Mouse (Mus musculus): Measurements from ENCODE around the gene Hlcs.

The Hlcs gene

DNA sequence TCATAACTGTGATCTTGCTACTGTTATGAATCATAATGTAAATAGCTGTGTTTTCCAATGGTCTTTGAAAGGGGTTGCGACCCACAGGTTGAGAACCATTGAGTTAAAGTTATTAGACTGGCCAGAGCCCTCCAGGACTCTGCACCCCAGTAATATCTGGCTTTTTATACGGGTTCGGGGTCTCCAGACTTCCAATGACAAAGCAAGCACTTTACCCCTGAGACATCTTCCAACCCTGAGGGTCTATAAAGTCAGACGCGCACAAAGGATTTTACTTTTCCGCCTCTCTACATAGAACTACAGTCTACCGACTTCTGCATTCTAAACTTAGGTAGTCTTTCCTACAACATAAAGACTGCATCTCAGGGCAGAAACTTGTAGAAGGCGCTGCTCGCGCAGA is 63.7 kb downstream of the Hlcs start:
- in situ Hi-C loops (cut with MboI, MseI), result no loop called here

DNA sequence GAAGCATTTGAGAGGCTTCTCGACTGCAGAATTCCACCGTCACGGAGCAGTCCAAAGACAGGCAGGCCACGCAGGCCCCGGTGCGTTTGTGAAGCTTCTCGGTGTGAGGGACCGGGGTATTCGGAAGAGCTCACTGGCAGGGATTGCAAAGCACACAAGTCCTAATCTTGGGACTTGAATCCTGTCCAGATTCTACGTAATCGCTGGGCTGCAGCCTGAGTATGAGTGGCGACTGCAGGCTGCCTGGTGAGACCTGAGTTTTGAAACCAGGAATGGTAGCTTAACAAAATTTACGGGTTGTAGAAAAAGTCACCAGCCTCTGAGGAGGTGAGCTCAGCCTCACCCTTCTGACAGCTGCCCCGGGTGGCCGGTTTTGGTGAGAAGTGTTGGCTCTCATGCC is 64.7 kb downstream of the Hlcs start:
- in situ Hi-C loops (cut with MboI, MseI), result no loop called here

DNA sequence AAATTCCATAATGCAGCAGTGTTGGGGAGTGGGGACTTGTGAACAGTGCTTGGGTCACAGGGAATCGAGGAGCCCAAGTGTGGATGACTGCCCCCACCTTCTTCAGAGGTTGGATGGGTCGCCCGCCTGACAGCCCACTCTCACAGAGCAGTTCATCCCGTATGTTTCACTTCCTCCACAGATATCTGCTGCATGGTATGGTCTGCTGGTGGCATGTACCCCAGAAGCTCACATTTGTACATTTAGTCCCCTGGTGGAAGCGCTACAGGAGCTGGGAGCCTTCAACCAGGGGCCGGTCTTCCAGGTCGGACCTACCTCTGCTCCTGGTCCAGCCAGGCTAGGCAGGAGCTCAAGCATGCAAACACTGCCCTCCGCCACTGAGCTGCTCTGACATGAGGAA is 66.4 kb downstream of the Hlcs start:
- in situ Hi-C loops (cut with MboI, MseI), result no loop called here

DNA sequence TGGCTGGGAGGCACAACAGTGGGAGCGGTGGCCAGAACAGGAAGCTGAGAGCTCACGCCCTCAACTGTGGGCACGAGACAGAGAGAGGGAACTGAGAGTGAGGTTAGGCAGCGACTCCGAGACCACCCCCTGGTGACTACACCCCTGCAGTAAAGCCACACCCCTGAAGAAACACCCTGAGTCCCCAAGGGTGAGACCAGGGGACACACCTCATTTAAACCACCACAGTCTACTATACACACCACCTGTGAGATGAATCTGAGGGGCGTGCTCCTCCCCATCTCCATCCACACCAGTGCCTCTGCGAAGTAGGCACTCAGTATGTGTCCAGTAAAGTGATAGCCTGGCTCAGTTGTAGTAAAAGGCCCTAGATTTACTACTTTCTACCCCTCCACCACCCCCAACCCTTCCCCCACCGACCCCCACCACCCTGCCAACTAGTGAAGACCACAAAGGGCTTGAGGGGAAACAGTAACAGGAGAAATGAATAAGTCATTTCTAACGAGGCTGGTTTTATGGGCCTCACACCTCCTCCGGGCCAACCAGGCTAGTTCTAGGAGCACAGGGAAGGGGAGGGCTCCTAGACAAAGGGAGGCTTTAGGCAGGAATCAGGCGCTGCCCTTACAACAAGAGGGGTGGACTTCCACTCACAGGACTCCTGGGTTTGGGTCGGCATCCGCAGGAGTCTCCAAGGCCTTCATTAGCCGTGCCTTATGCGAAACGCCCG is 67.2 kb downstream of the Hlcs start:
- in situ Hi-C loops (cut with MboI, MseI), result no loop called here

DNA sequence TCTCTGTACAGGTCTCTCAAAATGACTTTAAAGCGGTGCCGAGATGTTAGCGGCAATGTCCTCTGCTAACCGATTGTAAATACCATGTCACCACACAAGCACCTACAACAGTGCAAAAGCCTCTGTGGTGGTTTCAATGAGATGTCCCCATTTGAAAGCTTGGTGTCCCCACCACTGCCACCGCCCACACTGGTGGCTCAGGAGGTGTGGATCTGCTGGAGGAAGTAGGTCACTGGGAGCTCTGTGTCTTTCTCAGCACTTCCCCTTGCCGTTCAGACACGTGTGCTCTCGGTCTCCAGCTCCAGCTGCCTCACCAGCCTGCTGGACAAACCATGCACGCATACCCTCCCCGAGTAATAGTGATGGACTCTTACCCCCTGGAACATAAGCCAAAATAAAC is 72.2 kb downstream of the Hlcs start:
- in situ Hi-C loops (cut with MboI, MseI), result no loop called here

DNA sequence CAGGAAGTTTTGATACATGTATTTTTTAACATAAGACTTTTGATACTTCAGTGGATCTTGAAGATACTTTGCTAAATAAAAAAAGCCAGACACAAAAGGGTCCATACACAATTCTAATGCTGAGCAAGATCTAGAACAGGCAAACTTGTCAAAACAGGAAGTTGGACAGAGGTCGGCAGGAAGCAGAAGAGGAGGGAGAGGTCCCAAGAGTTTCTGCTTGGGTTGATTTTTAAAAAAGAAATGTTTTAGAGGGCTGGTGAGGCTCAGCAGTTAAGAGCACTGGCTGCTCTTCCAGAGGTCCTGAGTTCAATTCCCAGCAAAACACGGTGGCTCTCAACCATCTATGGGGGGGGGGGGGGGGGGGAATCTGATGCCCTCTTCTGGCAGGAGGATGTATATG is 73.2 kb downstream of the Hlcs start:
- in situ Hi-C loops (cut with MboI, MseI), result no loop called here

DNA sequence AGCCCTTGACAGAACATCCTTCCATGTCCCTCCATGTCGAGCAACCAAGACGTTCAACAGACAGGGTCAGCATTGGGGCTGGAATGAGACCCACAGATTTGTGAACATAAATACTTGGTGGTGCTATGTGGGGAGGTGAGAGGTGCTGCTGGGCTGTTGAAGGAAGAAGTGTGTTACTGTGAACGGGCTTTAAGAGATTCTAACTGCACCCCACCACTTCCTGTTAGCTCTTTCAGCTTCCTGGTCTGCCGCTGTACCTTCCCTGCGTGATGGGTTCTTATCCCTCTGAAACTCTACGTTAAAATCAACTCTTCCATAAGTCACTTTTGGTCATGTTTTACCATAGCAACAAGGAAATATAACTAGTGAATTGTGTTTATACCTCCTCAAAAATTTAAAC is 73.8 kb downstream of the Hlcs start:
- in situ Hi-C loops (cut with MboI, MseI), result no loop called here

DNA sequence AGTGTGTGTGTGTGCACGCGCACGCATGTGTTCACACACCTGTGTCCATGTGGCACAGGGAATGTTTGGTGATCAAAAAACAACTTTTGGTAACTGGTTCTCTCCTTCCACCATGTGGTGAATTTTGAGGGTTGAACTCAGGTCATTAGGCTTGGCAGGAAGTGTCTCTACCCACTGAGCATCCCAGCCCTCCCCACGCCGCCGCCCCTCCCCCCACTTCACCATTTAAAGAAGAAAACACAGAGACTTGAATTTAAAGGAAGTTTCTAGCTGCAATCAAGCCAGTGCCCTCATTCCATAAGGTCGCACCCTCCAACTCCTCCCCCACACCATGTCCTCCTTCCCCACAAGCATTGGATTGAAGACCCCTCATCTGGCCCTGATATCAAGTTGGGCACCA is 74.2 kb downstream of the Hlcs start:
- in situ Hi-C loops (cut with MboI, MseI), result no loop called here

DNA sequence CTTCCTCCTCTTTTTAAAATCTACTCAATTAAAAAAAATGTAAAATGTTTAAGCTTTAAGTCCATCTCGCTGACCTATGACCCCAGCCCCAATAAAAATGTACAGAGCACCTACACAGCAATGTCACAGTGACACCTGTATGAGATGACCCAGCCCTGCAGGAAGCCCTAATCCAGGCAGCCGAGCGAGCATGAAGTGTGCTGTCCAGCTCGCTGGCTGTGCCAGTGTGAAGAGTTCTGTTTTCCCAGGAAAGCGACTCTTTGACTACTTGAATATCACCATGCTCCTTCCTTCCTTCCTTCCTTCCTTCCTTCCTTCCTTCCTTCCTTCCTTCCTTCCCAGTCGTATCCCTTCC is 76.3 kb downstream of the Hlcs start:
- in situ Hi-C loops (cut with MboI, MseI), result no loop called here

DNA sequence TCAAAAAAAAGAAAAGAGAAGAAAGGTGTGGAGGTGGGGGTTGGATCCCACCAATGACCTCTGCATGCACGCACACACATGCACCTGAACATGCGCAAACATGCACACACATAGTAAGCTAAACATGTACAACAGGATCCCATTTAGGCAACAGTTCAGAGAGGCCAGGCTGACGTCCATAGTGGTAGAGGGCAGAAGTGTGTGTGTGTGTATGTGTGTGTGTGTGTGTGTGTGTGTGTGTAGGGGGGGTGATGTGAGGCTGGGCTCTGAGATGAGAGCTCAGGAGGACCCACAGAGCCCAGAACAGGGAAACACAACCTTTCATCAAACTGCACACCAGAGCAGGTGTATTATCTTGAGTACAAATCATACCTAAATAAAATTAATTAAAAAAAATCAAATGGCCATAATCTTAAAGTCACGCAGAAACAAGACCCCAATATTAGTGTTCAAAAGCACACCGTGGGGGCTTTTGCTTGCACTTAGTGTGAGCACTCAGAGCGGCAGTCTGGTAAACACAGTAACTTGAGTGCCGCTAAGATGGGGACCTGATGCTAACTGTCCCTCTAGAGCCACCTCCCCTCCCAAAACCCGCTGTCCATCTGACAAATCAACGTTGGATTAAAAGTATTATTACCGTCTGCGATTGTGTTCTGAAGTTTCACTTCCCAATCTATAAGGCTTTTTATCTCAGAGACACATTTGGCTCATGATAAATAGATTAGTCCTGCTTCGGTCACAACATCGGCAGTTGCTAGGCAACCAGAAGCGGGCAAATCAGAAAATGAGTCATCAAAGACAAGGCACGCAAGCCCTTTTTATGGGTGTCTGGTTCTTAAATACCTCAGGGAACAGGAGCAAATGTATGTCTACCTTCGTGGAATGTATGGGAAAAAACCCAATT is 76.9 kb downstream of the Hlcs start:
- in situ Hi-C loops (cut with MboI, MseI), result no loop called here

DNA sequence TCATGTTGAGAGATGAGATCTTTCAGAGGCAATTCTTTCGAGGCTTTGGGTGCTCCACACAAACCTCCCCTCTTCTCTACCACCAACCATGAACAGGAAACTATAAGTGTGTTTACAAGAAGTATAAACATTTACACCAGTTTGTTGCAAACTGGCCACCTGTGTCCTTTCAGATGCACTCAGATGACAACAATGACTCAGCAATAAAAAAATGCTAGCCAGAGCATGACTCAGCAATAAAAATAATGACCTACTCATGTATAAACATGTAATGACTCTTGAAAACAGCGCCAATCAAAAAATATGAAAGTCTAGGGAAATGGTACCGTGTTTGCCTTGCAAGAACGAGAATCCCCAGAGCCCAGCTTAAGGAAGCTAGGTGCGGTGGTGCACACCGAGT is 77.7 kb downstream of the Hlcs start:
- in situ Hi-C loops (cut with MboI, MseI), result no loop called here

DNA sequence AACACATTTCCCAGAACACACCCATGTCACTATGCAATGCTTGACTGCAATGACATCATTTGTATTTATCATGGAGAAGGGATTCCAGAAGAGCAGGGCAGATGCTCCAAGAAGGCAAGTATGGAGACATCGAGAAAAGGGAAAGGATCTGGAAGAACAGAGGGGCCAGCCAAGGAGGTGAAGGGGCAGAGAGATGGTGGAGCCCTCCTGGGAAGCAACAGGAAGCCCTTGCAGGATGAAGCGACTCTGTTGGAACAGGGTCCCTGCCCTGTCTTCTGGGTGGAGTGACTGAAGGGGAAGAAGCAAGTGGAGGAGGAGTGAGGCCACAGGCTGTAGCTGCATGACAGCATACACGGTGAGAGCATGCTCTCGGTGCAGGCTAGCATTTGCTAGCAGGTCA is 79.2 kb downstream of the Hlcs start:
- in situ Hi-C loops (cut with MboI, MseI), result no loop called here

DNA sequence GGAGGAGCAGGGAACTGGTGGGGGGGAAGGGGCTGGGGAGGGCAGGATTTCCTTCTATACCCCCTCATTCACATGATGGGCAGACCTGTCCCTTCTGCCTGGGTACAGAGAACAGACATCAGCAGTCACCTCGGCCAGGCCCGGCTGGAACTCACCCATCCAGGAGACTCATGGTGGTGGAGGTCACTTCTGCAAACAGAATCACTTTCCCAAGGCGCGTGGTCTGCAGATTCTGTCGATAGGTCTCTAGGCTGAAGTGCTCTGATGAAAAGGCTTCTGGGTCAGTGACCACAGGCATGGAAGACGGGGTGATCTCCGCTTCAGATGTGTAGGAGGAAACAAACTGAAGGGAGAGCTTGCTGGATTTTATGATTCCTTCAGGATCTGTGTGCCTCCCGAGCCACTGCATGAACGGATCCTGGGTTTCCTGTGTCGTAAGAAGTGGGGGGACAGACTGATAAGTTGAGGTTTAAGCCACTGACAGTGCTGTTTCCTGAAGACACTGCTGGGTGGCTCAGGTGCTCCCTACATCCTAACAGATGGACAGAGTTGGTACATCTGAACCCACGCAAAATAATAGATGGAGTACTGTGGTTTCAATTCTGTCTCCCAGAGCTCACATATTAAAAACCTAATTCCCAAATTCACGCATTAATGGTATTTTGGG is 82.3 kb downstream of the Hlcs start:
- in situ Hi-C loops (cut with MboI, MseI), result no loop called here

DNA sequence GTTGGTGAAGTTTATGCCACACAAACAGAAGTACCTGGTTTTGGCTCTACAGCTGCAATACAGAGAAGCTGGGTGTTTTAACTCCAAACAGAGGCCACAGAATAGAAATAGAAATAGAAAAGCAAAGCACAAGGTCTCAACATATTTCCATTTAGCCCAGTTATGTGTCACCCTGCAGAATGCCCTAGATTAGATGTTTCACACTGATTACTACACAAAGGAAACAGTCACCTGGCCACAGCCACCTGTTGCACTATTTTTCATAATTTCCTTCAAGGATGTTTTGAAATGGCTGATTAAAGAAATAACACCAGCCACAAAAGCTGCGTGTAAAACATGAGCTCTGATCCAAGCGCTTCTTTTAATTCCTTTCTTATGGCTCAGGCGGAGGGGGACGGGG is 82.9 kb downstream of the Hlcs start:
- in situ Hi-C loops (cut with MboI, MseI), result no loop called here

DNA sequence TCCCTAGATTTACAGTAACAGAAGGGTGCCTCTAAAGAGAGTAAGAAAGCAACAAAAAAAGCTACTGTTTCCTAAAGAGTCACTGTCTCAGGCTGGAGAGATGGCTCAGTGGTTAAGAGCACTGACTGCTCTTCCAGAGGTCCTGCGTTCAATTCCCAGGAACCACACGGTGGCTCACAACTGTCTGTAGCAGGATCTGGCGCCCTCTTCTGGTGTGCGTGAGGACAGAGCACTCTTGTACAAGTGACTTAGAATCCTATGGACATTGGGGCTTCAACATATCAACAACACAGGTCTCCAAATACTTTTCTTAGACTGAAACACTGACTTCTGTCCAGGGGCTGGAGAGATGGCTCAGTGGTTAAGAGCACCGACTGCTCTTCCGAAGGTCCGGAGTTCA is 83.5 kb downstream of the Hlcs start:
- in situ Hi-C loops (cut with MboI, MseI), result no loop called here

DNA sequence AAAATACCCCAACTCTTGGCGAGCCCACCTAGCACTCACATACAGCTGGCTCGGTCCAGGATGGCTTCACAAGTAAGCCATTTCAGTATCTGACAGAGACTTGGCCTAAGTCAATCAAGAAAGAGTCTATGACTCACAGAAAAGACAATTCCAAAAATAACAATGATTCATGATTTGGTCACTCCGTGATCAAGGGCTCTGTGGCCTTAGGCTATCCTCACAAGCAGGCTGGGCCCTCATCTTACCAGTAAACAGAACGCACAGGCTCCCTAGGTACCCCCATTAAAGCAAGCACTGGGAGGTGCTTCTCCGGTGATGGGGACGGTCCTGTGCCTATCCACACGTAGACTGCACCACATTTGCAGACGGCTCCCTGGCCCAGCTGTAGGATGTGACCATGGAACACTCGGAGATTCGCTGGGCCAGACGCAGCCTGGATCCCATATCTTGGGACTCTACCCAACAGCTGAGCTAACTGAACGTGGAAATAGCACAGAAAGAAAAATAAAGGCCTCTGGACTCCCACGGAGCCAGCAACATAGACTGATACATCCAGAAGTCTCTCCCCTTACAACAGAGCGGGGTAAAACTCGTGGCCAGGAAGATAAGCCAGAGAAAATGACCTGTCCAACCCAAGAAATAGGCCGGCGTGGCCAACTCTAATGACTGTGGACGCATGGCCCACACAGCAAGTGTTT is 84.4 kb downstream of the Hlcs start:
- in situ Hi-C loops (cut with MboI, MseI), result no loop called here

DNA sequence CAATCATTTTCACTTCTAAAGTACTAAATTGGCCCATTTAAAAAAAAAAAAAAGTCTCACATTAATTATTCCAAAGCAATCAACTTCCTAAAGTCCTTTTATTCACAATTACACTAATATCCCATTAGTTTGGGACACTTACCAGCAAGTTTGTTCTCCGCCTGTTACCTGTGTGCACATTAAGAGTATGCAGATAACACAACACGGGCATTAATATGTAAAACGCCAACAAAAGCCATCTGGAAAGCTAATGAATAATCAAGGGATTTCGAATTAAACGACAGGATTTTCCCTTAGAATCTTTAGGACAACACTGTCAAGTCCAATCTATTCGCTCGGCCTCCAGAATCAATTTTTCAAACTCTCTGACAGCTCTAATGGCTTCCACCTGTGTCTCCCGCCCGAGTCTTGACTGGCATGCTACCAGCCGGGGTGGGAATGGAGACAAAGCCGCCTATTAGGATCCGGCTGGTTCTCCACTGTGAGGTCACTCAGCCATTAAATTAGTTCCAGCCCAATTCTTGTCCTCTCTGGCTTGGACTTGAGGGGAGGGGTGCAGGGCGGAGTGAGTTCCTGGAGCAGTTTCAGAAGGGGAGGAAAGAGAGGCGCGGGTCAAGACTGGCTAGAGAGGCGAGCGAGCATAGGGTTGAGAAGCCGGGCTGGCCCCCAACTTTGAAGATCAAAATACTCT is 85.9 kb downstream of the Hlcs start:
- in situ Hi-C loops (cut with MboI, MseI), result no loop called here

DNA sequence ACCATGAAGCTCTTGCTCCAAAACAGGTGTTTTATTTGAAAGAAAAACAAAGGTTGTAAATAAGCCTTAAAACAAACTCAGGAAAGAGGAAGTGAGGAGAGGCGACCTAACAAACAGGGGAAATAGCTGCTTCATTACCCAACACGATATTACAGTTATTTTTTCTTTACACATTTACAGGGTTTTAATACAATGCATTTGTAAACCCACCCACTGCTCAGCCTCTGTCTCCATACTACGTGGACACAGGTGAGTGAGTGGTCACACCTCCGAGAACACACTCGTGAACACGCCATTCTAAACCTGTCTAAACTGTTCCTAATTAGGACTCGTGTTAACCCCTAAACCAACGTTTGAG is 90.0 kb downstream of the Hlcs start:
- in situ Hi-C loops (cut with MboI, MseI), result no loop called here

DNA sequence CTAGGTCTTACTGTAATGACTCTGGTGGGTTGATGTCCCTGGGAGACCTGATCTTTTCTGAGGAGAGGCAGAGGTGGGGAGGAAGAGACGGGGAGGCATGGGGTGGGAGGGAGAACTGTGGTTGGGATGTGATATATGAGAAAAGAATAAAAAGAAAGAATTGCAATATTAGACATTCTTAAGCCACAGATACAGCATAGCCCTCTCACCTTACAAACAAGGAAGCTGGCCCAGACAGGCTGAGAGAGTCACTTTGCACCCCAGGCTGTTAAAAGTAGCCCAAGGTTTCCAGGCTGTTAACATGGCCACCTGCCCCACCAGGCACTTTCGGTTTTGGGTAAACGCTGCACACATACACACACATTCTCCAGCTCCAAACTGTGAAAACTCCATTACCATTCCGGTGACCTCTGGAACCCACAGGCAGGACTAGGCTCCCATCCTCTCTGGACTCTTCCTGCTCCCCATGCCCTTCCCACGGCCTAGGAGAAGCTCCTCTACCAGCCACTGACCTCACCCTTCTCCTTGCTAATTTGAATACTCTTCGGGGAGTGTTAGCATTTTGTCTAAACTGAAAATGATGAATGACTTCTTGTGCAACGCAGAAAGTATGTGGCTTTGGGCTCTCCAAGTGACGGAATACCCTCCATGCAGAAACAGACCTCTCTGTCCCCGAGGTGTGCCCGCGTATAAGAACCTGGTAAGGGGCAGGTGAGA is 90.6 kb downstream of the Hlcs start:
- in situ Hi-C loops (cut with MboI, MseI), result no loop called here

DNA sequence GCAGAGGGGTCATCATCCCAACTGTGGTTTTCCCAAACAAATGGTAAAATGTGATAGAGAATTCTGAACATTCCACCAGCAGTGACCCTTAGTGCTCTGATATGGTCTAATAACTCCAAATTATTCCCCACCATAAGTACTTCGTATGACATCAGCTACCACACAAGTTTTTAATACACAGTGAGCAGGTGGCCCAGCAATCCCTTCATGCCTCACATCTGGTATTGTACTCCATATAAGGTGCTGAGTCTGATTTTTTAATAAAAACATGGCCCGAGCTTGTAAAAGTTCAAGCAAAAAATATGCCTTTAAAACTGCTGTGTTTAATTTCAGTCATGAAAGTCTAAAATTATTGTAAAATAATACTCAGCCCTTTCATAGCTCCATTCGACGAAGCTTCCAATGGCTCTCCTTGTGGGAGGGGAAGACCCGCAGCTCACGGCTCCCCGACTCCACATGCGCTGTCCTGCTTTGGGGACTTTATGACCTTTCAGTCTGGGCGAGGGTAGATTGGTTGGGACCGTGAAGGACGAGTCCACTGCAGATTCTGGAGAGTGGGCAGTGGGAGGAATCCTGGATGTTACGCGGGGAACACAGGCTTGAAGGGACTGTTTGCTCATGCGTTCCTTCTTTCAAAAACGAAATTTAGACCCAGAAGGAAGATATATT is 102.5 kb downstream of the Hlcs start:
- in situ Hi-C loops (cut with MboI, MseI), result no loop called here

Measured in regulatory T cell (primary cell).